Mouse (Mus musculus) embryo, embryonic 9.5 days (tissue): ENCODE data around the gene Tmem184b.

Experiments
- DNase-seq: peaks from one replicate; pipeline ENCODE4 v3.0.0-alpha.2; 2017; ENCODE audit errors: extremely low spot score

The Tmem184b gene

GRCm38 (mm10) chr15:79429994-79430393 lies 26.6 kb upstream of the Tmem184b start:
- no peak for DNase-seq

DNA sequence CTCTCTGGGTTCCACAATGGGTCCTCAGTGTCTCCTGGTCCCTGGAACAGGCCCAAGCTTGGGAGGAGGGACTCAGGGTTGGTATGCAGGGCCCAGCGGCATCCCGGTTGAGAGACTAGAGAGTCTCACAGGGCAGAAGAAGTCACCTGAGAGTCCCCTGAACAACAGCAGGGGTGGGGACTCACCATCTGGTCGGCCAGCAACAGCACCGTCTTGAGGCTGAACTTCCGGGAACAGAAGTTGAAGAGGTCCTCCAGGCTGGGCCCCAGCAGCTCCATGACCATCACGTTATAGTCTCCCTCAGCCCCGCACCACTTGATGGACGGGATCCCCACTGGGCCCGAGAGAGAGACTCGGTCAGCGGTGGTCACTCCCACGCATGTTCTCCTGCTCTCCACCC lies 26.2 kb upstream of the Tmem184b start:
- DNase-seq, result no peak

DNA sequence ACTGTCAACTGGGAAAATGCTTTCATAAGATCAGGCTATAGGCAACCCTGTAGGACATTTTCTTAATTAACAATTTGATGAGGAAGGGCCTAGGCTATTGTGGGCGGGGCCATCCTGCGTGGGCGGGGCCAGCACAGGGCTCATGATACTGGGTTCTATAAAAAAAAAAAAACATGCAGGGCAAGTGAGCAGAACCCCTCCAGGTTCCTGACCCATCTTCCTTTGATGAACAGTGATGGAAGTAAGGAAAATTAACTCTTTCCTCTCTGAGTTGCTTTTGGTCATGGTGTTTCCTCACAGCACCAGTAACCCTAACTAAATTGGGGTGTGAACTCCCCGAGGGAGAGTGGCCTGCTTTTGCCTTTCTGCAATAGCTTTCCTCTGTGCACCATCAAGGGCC lies 25.2 kb upstream of the Tmem184b start:
- no peak for DNase-seq

DNA sequence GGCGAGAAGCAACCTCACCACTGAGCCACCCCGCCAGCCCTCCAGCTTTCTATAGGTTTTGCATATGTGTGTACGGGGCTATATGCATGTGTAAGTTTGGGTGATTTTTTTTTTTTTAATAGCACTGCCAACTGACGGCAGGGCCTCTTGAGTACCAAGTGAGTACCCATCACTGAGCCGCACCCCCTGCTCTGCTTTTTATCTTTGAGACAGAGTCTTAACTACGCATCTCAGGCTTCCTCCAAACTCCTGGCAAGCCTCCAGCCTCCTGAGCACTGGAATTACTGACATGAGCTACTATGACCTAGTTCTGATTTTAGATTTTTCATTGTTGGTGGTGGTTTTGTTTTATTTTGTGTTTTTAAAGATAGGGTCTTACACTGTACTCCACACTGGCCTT lies 24.1 kb upstream of the Tmem184b start:
- DNase-seq, result no peak

GRCm38 (mm10) chr15:79425516-79425915 lies 22.1 kb upstream of the Tmem184b start:
- DNase-seq, result no peak

GRCm38 (mm10) chr15:79424602-79425001 lies 21.2 kb upstream of the Tmem184b start:
- DNase-seq, result no peak

- no peak for DNase-seq
Measured at GRCm38 (mm10) chr15:79422715-79423243, 19.4 kb upstream of the Tmem184b start.

- DNase-seq, result no peak
Measured at GRCm38 (mm10) chr15:79418677-79419076, 15.3 kb upstream of the Tmem184b start.

- no peak for DNase-seq
Measured at GRCm38 (mm10) chr15:79418265-79418664, 14.9 kb upstream of the Tmem184b start.

GRCm38 (mm10) chr15:79417379-79417778 lies 14.0 kb upstream of the Tmem184b start:
- DNase-seq, result no peak

- no peak for DNase-seq
Measured at GRCm38 (mm10) chr15:79416460-79417085, 13.2 kb upstream of the Tmem184b start.

DNA sequence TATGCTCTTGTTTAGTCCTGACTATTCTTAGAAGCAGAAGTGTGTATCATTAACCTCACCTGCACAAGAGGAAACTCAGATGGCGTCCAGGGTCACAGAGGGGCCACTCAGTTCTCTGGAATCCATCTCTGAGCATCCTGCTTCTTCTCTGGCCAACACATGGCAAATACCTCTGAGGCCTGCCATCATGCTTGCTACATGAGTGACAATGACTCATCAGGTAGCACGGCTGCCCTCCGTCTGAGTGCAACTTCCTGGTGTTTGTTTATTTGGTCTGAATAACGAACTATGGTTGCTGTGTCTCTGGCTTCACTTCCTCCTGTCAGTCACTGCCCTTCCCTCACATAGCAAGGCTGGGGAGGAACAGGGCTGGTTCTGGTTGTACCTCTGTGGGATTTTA lies 11.1 kb upstream of the Tmem184b start:
- no peak for DNase-seq

GRCm38 (mm10) chr15:79413802-79414201 lies 10.4 kb upstream of the Tmem184b start:
- no peak for DNase-seq

DNA sequence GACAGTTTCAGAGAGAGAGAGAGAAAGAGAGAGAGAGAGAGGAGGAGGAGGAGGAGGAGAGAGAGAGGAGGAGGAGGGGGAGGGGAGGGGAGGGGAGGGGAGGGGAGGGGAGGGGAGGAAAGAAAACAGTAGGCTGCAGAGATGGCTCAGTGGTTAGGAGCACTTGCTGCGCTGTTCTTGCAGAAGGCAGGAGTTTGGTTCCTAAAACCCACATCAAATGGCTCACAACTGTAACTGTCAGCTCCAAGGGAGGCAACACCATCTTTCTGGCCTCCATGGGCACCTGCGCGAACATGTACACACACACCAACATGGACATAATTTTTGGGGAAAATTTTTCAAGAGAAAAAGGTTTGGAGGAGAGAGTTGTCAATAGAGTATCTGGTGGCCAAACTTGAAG lies 9.8 kb upstream of the Tmem184b start:
- no peak for DNase-seq

GRCm38 (mm10) chr15:79411363-79412065 lies 8.1 kb upstream of the Tmem184b start:
- DNase-seq, result no peak

DNA sequence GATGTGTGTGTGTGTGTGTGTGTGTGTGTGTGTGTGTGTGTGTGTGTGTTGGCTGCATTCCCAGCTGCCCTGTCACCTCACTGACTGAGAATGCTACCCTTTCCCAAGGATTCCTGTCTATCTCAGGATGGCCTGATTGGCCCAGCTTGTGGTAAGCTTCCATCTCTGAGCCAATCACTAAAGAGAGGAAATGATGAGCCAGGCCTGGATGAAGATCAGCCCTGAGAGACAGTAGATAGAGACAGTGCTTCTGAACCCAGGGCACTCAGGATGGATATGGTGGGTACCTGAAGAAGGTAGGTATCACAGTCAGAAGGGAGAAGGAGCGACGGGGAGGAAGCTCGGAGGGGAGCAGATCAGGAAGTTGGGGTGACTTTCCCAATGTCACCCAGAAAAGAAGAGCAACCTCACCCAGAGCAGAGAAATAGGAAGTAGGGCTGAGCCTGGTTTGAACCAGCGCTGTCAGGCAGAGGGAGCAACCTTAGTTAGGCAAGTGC lies 5.8 kb upstream of the Tmem184b start:
- no peak for DNase-seq

GRCm38 (mm10) chr15:79406564-79406963 lies 3.2 kb upstream of the Tmem184b start:
- DNase-seq, result no peak

DNA sequence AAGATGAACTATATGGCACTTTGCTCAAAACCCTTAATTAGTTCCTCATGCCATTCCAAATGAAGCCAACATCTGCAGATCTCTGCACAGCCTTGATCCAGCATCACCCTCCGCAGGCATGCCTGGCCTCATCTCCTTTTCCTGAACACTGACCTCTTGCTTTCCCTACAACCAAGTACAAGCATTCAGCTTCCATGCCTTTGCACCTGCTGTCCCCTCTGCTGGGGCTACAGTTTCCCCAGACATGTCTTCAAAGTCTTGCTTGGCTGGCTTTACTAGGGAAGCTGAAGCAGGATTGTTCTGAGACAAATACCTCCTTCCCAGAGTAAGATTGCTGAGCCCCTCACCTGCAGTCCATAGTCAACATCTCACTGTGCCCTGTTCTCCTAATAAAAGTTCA lies 908 bp upstream of the Tmem184b start:
- no peak for DNase-seq

DNA sequence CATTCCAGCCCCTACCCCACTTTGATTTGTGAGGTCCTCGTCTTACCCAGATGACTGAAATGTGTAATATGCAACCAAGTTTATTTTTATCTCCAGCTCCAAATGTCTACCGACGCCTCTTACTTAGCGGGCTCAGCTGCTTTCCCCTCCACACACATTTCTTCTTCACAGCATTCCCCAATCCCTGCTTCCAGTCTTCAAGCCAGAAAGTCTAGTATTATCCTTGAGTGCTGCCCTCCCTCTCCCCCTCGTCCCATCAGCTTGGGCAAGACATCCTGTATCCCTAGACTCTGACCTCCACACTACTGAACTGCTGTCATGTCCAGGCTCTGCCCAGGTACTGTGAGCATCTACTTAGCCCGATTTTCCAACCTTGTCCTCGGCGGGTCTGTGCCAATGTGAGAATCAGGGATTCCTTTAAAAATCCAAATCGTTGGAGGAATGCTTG lies 418 bp upstream of the Tmem184b start:
- DNase-seq, result no peak

DNA sequence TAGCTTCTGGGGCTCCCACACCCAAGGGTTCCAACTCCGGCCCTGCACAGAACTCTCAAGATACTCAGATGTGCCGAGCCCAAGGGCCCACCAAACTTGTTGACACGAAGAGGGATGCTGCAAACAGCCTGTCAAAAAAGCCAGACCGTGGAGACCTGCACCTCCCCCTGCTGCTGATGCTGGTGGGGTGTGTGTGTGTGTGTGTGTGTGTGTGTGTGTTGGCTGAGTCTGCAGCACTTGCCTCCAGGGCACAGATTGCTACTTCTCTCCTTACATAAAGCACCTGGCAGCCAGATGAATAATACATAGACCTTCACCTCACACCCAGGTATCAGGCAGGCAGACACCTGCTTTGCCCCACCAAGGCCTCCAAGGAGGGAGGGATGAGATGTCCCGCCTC lies 1.2 kb downstream of the Tmem184b start:
- DNase-seq, result no peak

- DNase-seq, result no peak
Measured at GRCm38 (mm10) chr15:79400975-79401365, 2.4 kb downstream of the Tmem184b start.

- DNase-seq, result no peak
Measured at GRCm38 (mm10) chr15:79400134-79400974, 3.0 kb downstream of the Tmem184b start.
